Mouse (Mus musculus): Measurements from ENCODE around the gene Gm20388.
A peak's percentile ranks its signal among the peaks of the same experiment; 100 is the strongest.

Gene Gm20388

GRCm38 (mm10) chr8:124274441-124275120 is 4363.9 kb downstream of the Gm20388 start:
- DNase-seq (ENCODE audit: low read depth, low spot score) = peak; percentile 83

GRCm38 (mm10) chr8:124275377-124276071 is 4364.9 kb downstream of the Gm20388 start:
- DNase-seq (ENCODE audit: low read depth, low spot score) = peak; percentile 85

GRCm38 (mm10) chr8:124277951-124278910 is 4367.6 kb downstream of the Gm20388 start:
- peak; percentile 64 for DNase-seq (ENCODE audit: low read depth, low spot score)

GRCm38 (mm10) chr8:124278956-124279689 is 4368.5 kb downstream of the Gm20388 start:
- no peak for DNase-seq (ENCODE audit: low read depth, low spot score)

GRCm38 (mm10) chr8:124279690-124279985 is 4369.0 kb downstream of the Gm20388 start:
- DNase-seq (ENCODE audit: low read depth, low spot score) = no peak

- DNase-seq (ENCODE audit: low read depth, low spot score) = peak; percentile 53
Observed at GRCm38 (mm10) chr8:124281700-124282541, 4371.3 kb downstream of the Gm20388 start.

GRCm38 (mm10) chr8:124282878-124283630 is 4372.4 kb downstream of the Gm20388 start:
- DNase-seq (ENCODE audit: low read depth, low spot score) = no peak

GRCm38 (mm10) chr8:124283644-124284332 is 4373.1 kb downstream of the Gm20388 start:
- DNase-seq (ENCODE audit: low read depth, low spot score) = no peak

- no peak for DNase-seq (ENCODE audit: low read depth, low spot score)
Observed at GRCm38 (mm10) chr8:124284333-124284711, 4373.7 kb downstream of the Gm20388 start.

GRCm38 (mm10) chr8:124284984-124285576 is 4374.4 kb downstream of the Gm20388 start:
- DNase-seq (ENCODE audit: low read depth, low spot score) = no peak

GRCm38 (mm10) chr8:124286461-124287124 is 4376.0 kb downstream of the Gm20388 start:
- DNase-seq (ENCODE audit: low read depth, low spot score) = peak; percentile 26

GRCm38 (mm10) chr8:124288215-124288864 is 4377.7 kb downstream of the Gm20388 start:
- DNase-seq (ENCODE audit: low read depth, low spot score) = no peak

- no peak for DNase-seq (ENCODE audit: low read depth, low spot score)
Observed at GRCm38 (mm10) chr8:124289481-124290050, 4378.9 kb downstream of the Gm20388 start.

GRCm38 (mm10) chr8:124290911-124291691 is 4380.5 kb downstream of the Gm20388 start:
- DNase-seq (ENCODE audit: low read depth, low spot score) = peak; percentile 55

- no peak for DNase-seq (ENCODE audit: low read depth, low spot score)
Observed at GRCm38 (mm10) chr8:124291693-124292092, 4381.1 kb downstream of the Gm20388 start.

GRCm38 (mm10) chr8:124292965-124293364 is 4382.3 kb downstream of the Gm20388 start:
- no peak for DNase-seq (ENCODE audit: low read depth, low spot score)

GRCm38 (mm10) chr8:124294425-124294824 is 4383.8 kb downstream of the Gm20388 start:
- no peak for DNase-seq (ENCODE audit: low read depth, low spot score)

All from CD4-positive helper T cell, adult 2 months (primary cell).